Mouse (Mus musculus) bone marrow macrophage, adult 2 months (primary cell): ENCODE data around the gene Wscd2. TPM values are rescaled to one million over a fixed set of nuclear protein-coding genes. Genes with fewer than 3 reads are reported as not detected.

Experiments used
- H3K27ac ChIP-seq: 2 replicates; pipeline ENCODE4 v1.5.1; 2012; ENCODE audit warnings: low read depth, low read length; ENCODE audit not compliant: insufficient read depth
- H3K4me1 ChIP-seq: 2 replicates; pipeline ENCODE4 v1.6.1; 2012; ENCODE audit warnings: low read length; ENCODE audit not compliant: control insufficient read depth, insufficient read depth
- H3K4me3 ChIP-seq: 2 replicates; pipeline ENCODE4 v1.5.1; 2012; ENCODE audit warnings: mild to moderate bottlenecking, low read length, moderate library complexity; ENCODE audit not compliant: insufficient read depth
- CTCF ChIP-seq: IDR thresholded peaks from 2 replicates; pipeline ENCODE4 v1.5.1; 2012; ENCODE audit warnings: low read depth, mild to moderate bottlenecking, low read length, moderate library complexity
- POLR2A ChIP-seq: IDR thresholded peaks from 2 replicates; pipeline ENCODE4 v1.6.1; 2012; ENCODE audit warnings: mild to moderate bottlenecking, low read depth, low read length, borderline replicate concordance
- polyA plus RNA-seq: library from polyadenylated mRNA; stranded (reverse); fragments of >200 nt; gene quantifications from 2 replicates; pipeline ENCODE4 v1.2.4, GENCODE M21; 2012; ENCODE audit not compliant: missing spikeins, insufficient read depth, insufficient read length

Gene Wscd2
- polyA plus RNA-seq, 1 experiment = not detected

DNA sequence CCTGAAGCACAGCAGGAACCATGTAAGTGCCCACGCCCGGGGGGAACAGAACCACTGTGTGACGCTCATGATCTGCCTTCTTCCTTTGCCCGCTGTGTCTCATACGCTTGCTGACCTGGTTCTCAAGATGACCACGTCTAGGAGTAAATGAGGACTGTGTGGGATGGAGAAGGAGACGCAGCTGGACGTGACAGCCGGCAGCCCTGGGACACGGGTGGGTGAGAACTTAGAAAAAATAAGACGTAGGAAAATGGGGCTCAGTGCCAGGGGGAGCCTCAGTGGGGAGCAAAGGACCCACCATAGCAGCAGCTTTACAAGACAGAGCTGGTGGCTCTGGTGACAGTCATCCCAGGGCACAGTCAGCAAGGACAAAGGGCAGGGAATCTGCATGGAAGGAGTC lies 9.3 kb downstream of the Wscd2 start:
- H3K27ac ChIP-seq = no peak overlapping the region
- TF ChIP-seq POLR2A (no peak), CTCF (no peak)

GRCm38 (mm10) chr5:113503276-113503675 lies 13.1 kb downstream of the Wscd2 start:
- TF ChIP-seq CTCF (no peak), POLR2A (no peak)
- Histone ChIP-seq H3K27ac (no peak overlapping the region), H3K4me3 (no peak overlapping the region), H3K4me1 (no peaks in the 10 kb centered on the region)

More for the DNA sequence above, 9.3 kb downstream of the Wscd2 start:
- no peaks in the 10 kb centered on the region for H3K4me1 ChIP-seq
- no peak overlapping the region for H3K4me3 ChIP-seq

- TF ChIP-seq CTCF = no peak
- H3K4me3 ChIP-seq = no peak overlapping the region
- no peak overlapping the region for H3K27ac ChIP-seq
- H3K4me1 ChIP-seq = no peaks in the 10 kb centered on the region
Observed at GRCm38 (mm10) chr5:113504654-113505053, 14.5 kb downstream of the Wscd2 start.

- Histone ChIP-seq H3K4me1 (no peaks in the 10 kb centered on the region), H3K4me3 (no peak overlapping the region), H3K27ac (no peak overlapping the region)
- TF ChIP-seq CTCF = no peak
- no peak for TF ChIP-seq POLR2A
Observed at GRCm38 (mm10) chr5:113506065-113506464, 15.9 kb downstream of the Wscd2 start.

GRCm38 (mm10) chr5:113506779-113507178 lies 16.6 kb downstream of the Wscd2 start:
- TF ChIP-seq CTCF = no peak
- no peak for TF ChIP-seq POLR2A
- Histone ChIP-seq H3K27ac (no peak overlapping the region), H3K4me1 (no peaks in the 10 kb centered on the region), H3K4me3 (no peak overlapping the region)

GRCm38 (mm10) chr5:113509167-113509566 lies 19.0 kb downstream of the Wscd2 start:
- no peak overlapping the region for H3K27ac ChIP-seq
- no peak overlapping the region for H3K4me3 ChIP-seq
- no peaks in the 10 kb centered on the region for H3K4me1 ChIP-seq
- no peak for TF ChIP-seq POLR2A
- TF ChIP-seq CTCF = no peak

GRCm38 (mm10) chr5:113513640-113514039 lies 23.5 kb downstream of the Wscd2 start:
- H3K27ac ChIP-seq = no peak overlapping the region
- no peak overlapping the region for H3K4me3 ChIP-seq
- no peak for TF ChIP-seq CTCF
- TF ChIP-seq POLR2A = no peak
- no peaks in the 10 kb centered on the region for H3K4me1 ChIP-seq

GRCm38 (mm10) chr5:113514062-113514461 lies 23.9 kb downstream of the Wscd2 start:
- no peak overlapping the region for H3K27ac ChIP-seq
- no peaks in the 10 kb centered on the region for H3K4me1 ChIP-seq
- no peak for TF ChIP-seq POLR2A
- TF ChIP-seq CTCF = no peak
- no peak overlapping the region for H3K4me3 ChIP-seq

DNA sequence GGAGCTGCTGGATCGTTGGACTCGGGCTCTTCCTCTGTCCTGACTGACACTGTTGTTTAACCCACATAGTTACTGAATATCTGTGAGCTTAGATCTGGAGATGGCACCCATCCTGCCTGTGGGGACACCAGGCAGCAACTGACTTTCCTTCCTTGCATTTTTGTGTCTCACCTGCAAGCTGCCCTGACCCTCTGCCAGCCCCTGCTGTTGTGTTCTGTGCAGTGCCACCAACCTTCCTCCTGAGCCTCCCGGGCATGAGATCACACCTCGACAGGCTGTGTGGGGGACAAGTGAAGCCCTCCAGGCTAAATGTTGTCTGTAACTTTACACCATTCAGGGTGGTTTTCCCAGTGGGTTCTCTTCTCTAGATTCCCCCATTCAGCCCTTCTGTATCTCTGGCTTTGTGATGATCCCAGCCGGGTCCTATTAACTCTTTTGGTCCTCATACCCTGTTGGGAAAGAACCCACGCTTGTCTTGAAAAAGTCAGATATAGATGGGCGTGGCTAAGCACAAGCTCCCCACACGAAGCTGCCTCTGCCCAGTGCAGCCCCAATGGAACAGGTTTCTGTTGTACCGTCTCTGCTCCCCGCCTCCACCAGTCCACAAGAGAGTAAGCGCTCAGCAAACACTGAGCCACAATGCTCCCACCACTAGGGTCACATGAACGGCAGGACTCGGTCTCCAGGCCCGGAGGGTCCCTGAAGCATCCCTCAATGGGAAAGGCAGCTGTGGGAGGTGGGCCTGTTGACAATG lies 26.2 kb downstream of the Wscd2 start:
- TF ChIP-seq CTCF = no peak
- TF ChIP-seq POLR2A = no peak
- Histone ChIP-seq H3K27ac (no peak overlapping the region), H3K4me3 (no peak overlapping the region), H3K4me1 (no peaks in the 10 kb centered on the region)

GRCm38 (mm10) chr5:113516873-113517336 lies 26.8 kb downstream of the Wscd2 start:
- H3K27ac ChIP-seq = no peak overlapping the region
- TF ChIP-seq POLR2A (no peak), CTCF (no peak)
- no peaks in the 10 kb centered on the region for H3K4me1 ChIP-seq
- no peak overlapping the region for H3K4me3 ChIP-seq
